In the genomic region with DNA sequence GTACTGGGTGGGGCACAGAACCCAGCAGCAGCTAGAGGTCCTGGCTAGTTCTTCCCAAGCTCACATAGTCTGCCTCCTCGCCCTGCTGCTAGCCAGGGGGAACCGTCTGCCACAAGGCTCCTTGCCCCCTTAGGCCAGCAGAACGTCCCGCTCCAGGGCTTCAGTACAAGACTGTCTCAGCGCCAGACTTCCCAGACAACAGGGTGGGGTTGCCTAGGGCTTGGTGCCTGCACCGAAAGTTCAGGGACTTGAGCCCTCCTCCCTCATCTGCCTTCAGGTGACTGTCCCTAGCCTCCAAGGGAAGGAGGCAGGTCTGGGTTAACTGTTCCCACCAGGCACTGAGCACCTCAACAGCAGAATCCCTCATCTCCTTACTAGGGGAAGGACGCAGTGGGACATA, we compare ENCODE assay signal across 28 mouse cellular contexts. TPM values are rescaled to one million over a fixed set of nuclear protein-coding genes. Genes with fewer than 3 reads are reported as not detected.
DNase-seq lines count a peak whose midpoint lies in the region; ATAC-seq and TF ChIP-seq lines count a peak whose summit lies in the region.
"Had no signal": no experiment of that assay in that cellular context is flagged by ENCODE, and none has a peak within 500 bp of the region (broad histone marks: within the 10 kb centered on the region; RNA-seq: fewer than 3 reads in every experiment).

No protein-coding gene starts in this region.

- 0 out of 2 replicates have a peak overlapping the region, but pooled peaks have one; percentile 9 for H3K9ac ChIP-seq in hindbrain, embryonic 13.5 days
- no peak overlapping the region for H3K9ac ChIP-seq in hindbrain, embryonic 16.5 days (ENCODE audit: low read depth, low read length)
- no peak overlapping the region for H3K9ac ChIP-seq in intestine, postnatal 0 days (ENCODE audit: low read depth, low read length)
- H3K9ac ChIP-seq: embryonic facial prominence, embryonic 15.5 days; forebrain, embryonic 12.5 days; hindbrain, embryonic 14.5 days; limb, embryonic 12.5 days; liver, embryonic 14.5 days; midbrain, embryonic 15.5 days had no signal

- no peaks in the 10 kb centered on the region for H3K27me3 ChIP-seq in hindbrain, embryonic 13.5 days
- H3K27me3 ChIP-seq in hindbrain, embryonic 16.5 days (replicated peaks; ENCODE audit: control insufficient read depth, insufficient read depth, low read length), result no peaks in the 10 kb centered on the region
- no peaks in the 10 kb centered on the region for H3K27me3 ChIP-seq in intestine, postnatal 0 days (replicated peaks; ENCODE audit: control insufficient read depth, insufficient read depth, low read length)
- H3K27me3 ChIP-seq: embryonic facial prominence, embryonic 15.5 days; forebrain, embryonic 12.5 days; limb, embryonic 12.5 days; midbrain, embryonic 15.5 days had no signal

- H3K4me3 ChIP-seq in hindbrain, embryonic 13.5 days, result no peak overlapping the region
- no peak overlapping the region for H3K4me3 ChIP-seq in hindbrain, embryonic 16.5 days (ENCODE audit: low read length)
- H3K4me3 ChIP-seq in layer of hippocampus, adult 2 months, result no peak overlapping the region
- no peak overlapping the region for H3K4me3 ChIP-seq in intestine, postnatal 0 days (ENCODE audit: low read depth, low read length)
- H3K4me3 ChIP-seq: embryonic facial prominence, embryonic 15.5 days; forebrain, embryonic 12.5 days; left cerebral cortex, adult 2 months; limb, embryonic 12.5 days; midbrain, embryonic 15.5 days had no signal

- H3K4me2 ChIP-seq in hindbrain, embryonic 13.5 days, result no peak overlapping the region
- no peak overlapping the region for H3K4me2 ChIP-seq in hindbrain, embryonic 16.5 days (ENCODE audit: low read length)
- no peak overlapping the region for H3K4me2 ChIP-seq in intestine, postnatal 0 days (replicated peaks; ENCODE audit: low read depth)
- H3K4me2 ChIP-seq: embryonic facial prominence, embryonic 15.5 days; forebrain, embryonic 12.5 days; hindbrain, embryonic 14.5 days; limb, embryonic 12.5 days; midbrain, embryonic 15.5 days had no signal

- H3K27ac ChIP-seq in hindbrain, embryonic 13.5 days, result no peak overlapping the region
- no peak overlapping the region for H3K27ac ChIP-seq in hindbrain, embryonic 16.5 days (ENCODE audit: low read depth, low read length)
- H3K27ac ChIP-seq in layer of hippocampus, adult 2 months, result no peak overlapping the region
- H3K27ac ChIP-seq in intestine, postnatal 0 days (ENCODE audit: low read depth, low read length), result no peak overlapping the region
- H3K27ac ChIP-seq: embryonic facial prominence, embryonic 15.5 days; forebrain, embryonic 12.5 days; hindbrain, embryonic 14.5 days; kidney, postnatal 0 days; left cerebral cortex, adult 2 months; limb, embryonic 12.5 days; liver, embryonic 14.5 days; midbrain, embryonic 15.5 days had no signal

- H3K9me3 ChIP-seq in hindbrain, embryonic 13.5 days, result no peaks in the 10 kb centered on the region
- H3K9me3 ChIP-seq in hindbrain, embryonic 16.5 days (ENCODE audit: control insufficient read depth, low read length), result no peaks in the 10 kb centered on the region
- H3K9me3 ChIP-seq in intestine, postnatal 0 days (ENCODE audit: control insufficient read depth), result no peaks in the 10 kb centered on the region
- H3K9me3 ChIP-seq: embryonic facial prominence, embryonic 15.5 days; forebrain, embryonic 12.5 days; limb, embryonic 12.5 days; midbrain, embryonic 15.5 days had no signal

- TF ChIP-seq CTCF in layer of hippocampus, adult 2 months (conservative IDR thresholded peaks at IDR 0.05), result no peak
- no peak for TF ChIP-seq CTCF in intestine, postnatal 0 days (IDR thresholded peaks at IDR 0.05; ENCODE audit: low read depth)

- no peaks in the 10 kb centered on the region for H3K36me3 ChIP-seq in hindbrain, embryonic 13.5 days
- H3K36me3 ChIP-seq in hindbrain, embryonic 16.5 days (ENCODE audit: control insufficient read depth, insufficient read depth, low read length), result no peaks in the 10 kb centered on the region
- no peaks in the 10 kb centered on the region; the same call in 1 of the 2 replicates for H3K36me3 ChIP-seq in intestine, postnatal 0 days (ENCODE audit: control insufficient read depth, insufficient read depth)
- H3K36me3 ChIP-seq: embryonic facial prominence, embryonic 15.5 days; forebrain, embryonic 12.5 days; midbrain, embryonic 15.5 days had no signal

- ATAC-seq in hindbrain, embryonic 13.5 days (ENCODE audit: low FRiP score), result no peak
- no peak for ATAC-seq in hindbrain, embryonic 16.5 days
- ATAC-seq in intestine, postnatal 0 days, result no peak
- ATAC-seq: lung, postnatal 0 days; midbrain, embryonic 15.5 days had no signal

- DNase-seq in adrenal gland, postnatal 10 days, result peak; percentile 10
- no peak for DNase-seq in adrenal gland, postnatal 14 days
- peak; percentile 32 for DNase-seq in ZHBTc4 (ENCODE audit: low read depth, low spot score)
- DNase-seq in thymus, postnatal 10 days (ENCODE audit: low spot score in 2 of 2), result peak; percentile 17 to 18
- DNase-seq in layer of hippocampus, adult 2 months (ENCODE audit: low spot score in 2 of 2), result no peak
- DNase-seq: adrenal gland, postnatal 25 days; cerebellum, adult 8-10 months; kidney, adult 11 months; right cerebral cortex, postnatal 25 days had no signal

- peaks cover 20% of the 10 kb centered on the region for H3K4me1 ChIP-seq in hindbrain, embryonic 13.5 days (replicated peaks)
- peaks cover 4% of the 10 kb centered on the region; the same call in 1 of the 2 replicates for H3K4me1 ChIP-seq in hindbrain, embryonic 16.5 days (ENCODE audit: control insufficient read depth, insufficient read depth, low read depth, low read length)
- peaks cover 10% of the 10 kb centered on the region; the same call in 1 of the 2 replicates for H3K4me1 ChIP-seq in intestine, postnatal 0 days (replicated peaks; ENCODE audit: control insufficient read depth, insufficient read depth, low read length)
- H3K4me1 ChIP-seq: forebrain, embryonic 12.5 days had no signal

- WGBS in hindbrain, embryonic 13.5 days, result 81% methylated on average over 7 of the region's 7 CpGs
- 80% methylated on average over 7 of the region's 7 CpGs for WGBS in hindbrain, embryonic 16.5 days
- 80% methylated on average over 7 of the region's 7 CpGs for WGBS in intestine, postnatal 0 days

RNA-seq across cellular contexts. Expression of a gene that starts 17.9 kb away (rescaled TPM):
- total RNA-seq in adrenal gland, postnatal 10 days (2021), result 10 to 100 TPM; 41.7 to 42.2 TPM
- 41.6 and 78.5 TPM in 2 replicates for total RNA-seq in adrenal gland, postnatal 14 days (2021)
- polyA plus RNA-seq in hindbrain, embryonic 13.5 days (2015; fragmentation: Nextera tagmentation; extraction: Ambion mirVana), result 3.2 and 4.7 TPM in 2 replicates
- 1.2 and 3.1 TPM in 2 replicates for polyA plus RNA-seq in hindbrain, embryonic 16.5 days (2015; fragmentation: Nextera tagmentation; extraction: Ambion mirVana)
- total RNA-seq in layer of hippocampus, adult 2 months (2021), result 1 to 10 TPM; 2.9 TPM
- polyA plus RNA-seq in intestine, postnatal 0 days (2015; fragmentation: Nextera tagmentation; extraction: Ambion mirVana), result 3.3 TPM in 2 replicates

RNA-seq across cellular contexts. Expression of a gene that starts 33.1 kb away (rescaled TPM):
- total RNA-seq in adrenal gland, postnatal 10 days (2021), result 100 to 1,000 TPM; 309 to 323 TPM
- 321 and 322 TPM in 2 replicates for total RNA-seq in adrenal gland, postnatal 14 days (2021)
- 1,097 and 1,103 TPM in 2 replicates for polyA plus RNA-seq in hindbrain, embryonic 13.5 days (2015; fragmentation: Nextera tagmentation; extraction: Ambion mirVana)
- polyA plus RNA-seq in hindbrain, embryonic 16.5 days (2015; fragmentation: Nextera tagmentation; extraction: Ambion mirVana), result 1,003 and 1,005 TPM in 2 replicates
- 100 to 1,000 TPM; 456 to 474 TPM for total RNA-seq in layer of hippocampus, adult 2 months (2021)
- polyA plus RNA-seq in intestine, postnatal 0 days (2015; fragmentation: Nextera tagmentation; extraction: Ambion mirVana), result 605 and 624 TPM in 2 replicates

RNA-seq across cellular contexts. Expression of a gene that starts 51.1 kb away (rescaled TPM):
- not detected for total RNA-seq in adrenal gland, postnatal 10 days (2021)
- not detected in 2 replicates for total RNA-seq in adrenal gland, postnatal 14 days (2021)
- polyA plus RNA-seq in hindbrain, embryonic 13.5 days (2015; fragmentation: Nextera tagmentation; extraction: Ambion mirVana), result not detected in 2 replicates
- not detected in 2 replicates for polyA plus RNA-seq in hindbrain, embryonic 16.5 days (2015; fragmentation: Nextera tagmentation; extraction: Ambion mirVana)
- not detected for total RNA-seq in layer of hippocampus, adult 2 months (2021)
- not detected in 2 replicates for polyA plus RNA-seq in intestine, postnatal 0 days (2015; fragmentation: Nextera tagmentation; extraction: Ambion mirVana)
- total RNA-seq: adrenal gland, postnatal 25 days; common myeloid progenitor, adult 5-6 weeks; layer of hippocampus, adult 8-10 months; left cerebral cortex, adult 2 months; megakaryocyte, adult 5-6 weeks; MEL had no signal
- polyA plus RNA-seq: CD4-positive, CD25-positive, alpha-beta regulatory T cell, adult 4 months; embryonic facial prominence, embryonic 15.5 days; forebrain, embryonic 12.5 days; gonadal fat pad, adult 2 months; heart, embryonic 16.5 days; hindbrain, embryonic 14.5 days; kidney, postnatal 0 days; limb, embryonic 12.5 days; liver, embryonic 14.5 days; lung, postnatal 0 days; midbrain, embryonic 15.5 days had no signal

Comparison
In these comparisons a context has a peak if more than half of its experiments do, and no peak if none do; other contexts are left out.
1. DNase-seq: peak in adrenal gland, postnatal 10 days (single experiment), ZHBTc4 (single experiment) and thymus, postnatal 10 days (2 of 2); none in adrenal gland, postnatal 14 days (single experiment) and layer of hippocampus, adult 2 months (0 of 2).
2. RNA of a gene that starts 17.9 kb away (total RNA-seq): 41.7 to 42.2 TPM in adrenal gland, postnatal 10 days and 41.6 to 78.5 TPM in adrenal gland, postnatal 14 days; 2.9 TPM in layer of hippocampus, adult 2 months; every median in the first group is over 10 times any median in the second.